Mouse (Mus musculus): ENCODE data around the gene Pbxip1.

The Pbxip1 gene

GRCm38 (mm10) chr3:89473838-89474237 lies 37.3 kb downstream of the Pbxip1 start:
- in situ Hi-C loops (cut with MboI; ENCODE audit: unreplicated experiment in 2 of 2): no loop called here

- in situ Hi-C loops (cut with MboI; ENCODE audit: unreplicated experiment in 2 of 2): loop anchor here in 1 of 2 experiments (25.0 kb wide), 1 partner anchor 383 kb away; no protein-coding TSS in a partner anchor
Measured at GRCm38 (mm10) chr3:89479055-89479454, 42.5 kb downstream of the Pbxip1 start.

- in situ Hi-C loops (cut with MboI; ENCODE audit: unreplicated experiment in 2 of 2): loop anchor here (5.0 to 25.0 kb wide), 6 partner anchors 34 to 381 kb away; partner anchors contain the start of genes Efna4 (in 1 of the 2), Krtcap2 (in 1 of the 2) and Trim46 (in 1 of the 2)
Measured at GRCm38 (mm10) chr3:89481488-89481887, 45.0 kb downstream of the Pbxip1 start.

GRCm38 (mm10) chr3:89482249-89482648 lies 45.7 kb downstream of the Pbxip1 start:
- in situ Hi-C loops (cut with MboI; ENCODE audit: unreplicated experiment in 2 of 2): loop anchor here (5.0 to 25.0 kb wide), 6 partner anchors 35 to 380 kb away; partner anchors contain the start of genes Efna4 (in 1 of the 2), Krtcap2 (in 1 of the 2) and Trim46 (in 1 of the 2)

- in situ Hi-C loops (cut with MboI; ENCODE audit: unreplicated experiment in 2 of 2): loop anchor here (5.0 to 25.0 kb wide), 6 partner anchors 38 to 377 kb away; partner anchors contain the start of genes Efna4 (in 1 of the 2), Krtcap2 (in 1 of the 2) and Trim46 (in 1 of the 2)
Measured at GRCm38 (mm10) chr3:89484766-89485524, 48.4 kb downstream of the Pbxip1 start.

GRCm38 (mm10) chr3:89486111-89486510 lies 49.6 kb downstream of the Pbxip1 start:
- in situ Hi-C loops (cut with MboI; ENCODE audit: unreplicated experiment in 2 of 2): loop anchor here (10.0 to 25.0 kb wide), 3 partner anchors 111 to 376 kb away; partner anchors contain the start of genes Krtcap2 (in 1 of the 2) and Trim46 (in 1 of the 2)

- in situ Hi-C loops (cut with MboI; ENCODE audit: unreplicated experiment in 2 of 2): loop anchor here (10.0 to 25.0 kb wide), 3 partner anchors 112 to 375 kb away; partner anchors contain the start of genes Krtcap2 (in 1 of the 2) and Trim46 (in 1 of the 2)
Measured at GRCm38 (mm10) chr3:89486916-89487702, 50.6 kb downstream of the Pbxip1 start.

- in situ Hi-C loops (cut with MboI; ENCODE audit: unreplicated experiment in 2 of 2): loop anchor here in 1 of 2 experiments (25.0 kb wide), 1 partner anchor 372 kb away; no protein-coding TSS in a partner anchor
Measured at GRCm38 (mm10) chr3:89490790-89491189, 54.3 kb downstream of the Pbxip1 start.

- in situ Hi-C loops (cut with MboI; ENCODE audit: unreplicated experiment in 2 of 2): loop anchor here in 1 of 2 experiments (25.0 kb wide), 1 partner anchor 371 kb away; no protein-coding TSS in a partner anchor
Measured at GRCm38 (mm10) chr3:89491559-89491958, 55.1 kb downstream of the Pbxip1 start.

GRCm38 (mm10) chr3:89492701-89493151 lies 56.2 kb downstream of the Pbxip1 start:
- in situ Hi-C loops (cut with MboI; ENCODE audit: unreplicated experiment in 2 of 2): loop anchor here in 1 of 2 experiments (25.0 kb wide), 1 partner anchor 370 kb away; no protein-coding TSS in a partner anchor

GRCm38 (mm10) chr3:89494630-89495029 lies 58.1 kb downstream of the Pbxip1 start:
- in situ Hi-C loops (cut with MboI; ENCODE audit: unreplicated experiment in 2 of 2): loop anchor here in 1 of 2 experiments (25.0 kb wide), 1 partner anchor 368 kb away; no protein-coding TSS in a partner anchor

GRCm38 (mm10) chr3:89496366-89496765 lies 59.9 kb downstream of the Pbxip1 start:
- in situ Hi-C loops (cut with MboI; ENCODE audit: unreplicated experiment in 2 of 2): loop anchor here in 1 of 2 experiments (25.0 kb wide), 1 partner anchor 366 kb away; no protein-coding TSS in a partner anchor

GRCm38 (mm10) chr3:89499696-89500095 lies 63.2 kb downstream of the Pbxip1 start:
- in situ Hi-C loops (cut with MboI; ENCODE audit: unreplicated experiment in 2 of 2): loop anchor here (10.0 to 25.0 kb wide), 3 partner anchors 263 to 363 kb away; partner anchors contain the start of genes Chrnb2 (in 1 of the 2) and Ube2q1 (in 1 of the 2)
